Mouse (Mus musculus): ENCODE data around the gene Gemin5.

- TF ChIP-seq CTCF (IDR thresholded peaks at IDR 0.05; ENCODE audit: control insufficient read depth, insufficient read depth, insufficient replicate concordance, low read depth, low read length) (no peak), POLR2A (IDR thresholded peaks at IDR 0.05; ENCODE audit: control insufficient read depth, low read depth, low read length) (no peak)
Observed at GRCm38 (mm10) chr11:58211682-58212067, 43.3 kb upstream of the Gemin5 start.

Measured in testis, adult 2 months (tissue).